Mouse (Mus musculus) testis, adult 2 months (tissue): Measurements from ENCODE around the gene Wrnip1. TPM values are rescaled to one million over a fixed set of nuclear protein-coding genes. Genes with fewer than 3 reads are reported as not detected.

Experiments used
- H3K27ac ChIP-seq: fragments of 200-500 bp; 2 replicates; pipeline ENCODE4 v1.5.1; 2012; ENCODE audit warnings: low read depth, low read length; ENCODE audit not compliant: control insufficient read depth, insufficient read depth
- H3K27me3 ChIP-seq: fragments of 200-500 bp; 2 replicates; pipeline ENCODE4 v1.6.1; 2012; ENCODE audit warnings: mild to moderate bottlenecking, low read length, moderate library complexity; ENCODE audit not compliant: control insufficient read depth, insufficient read depth
- H3K36me3 ChIP-seq: fragments of 200-500 bp; 2 replicates; pipeline ENCODE4 v1.6.1; 2012; ENCODE audit warnings: mild to moderate bottlenecking, low read length; ENCODE audit not compliant: control insufficient read depth, insufficient read depth
- H3K4me1 ChIP-seq: fragments of 200-500 bp; 2 replicates; pipeline ENCODE4 v1.6.1; 2012; ENCODE audit warnings: low read length; ENCODE audit not compliant: control insufficient read depth, insufficient read depth
- H3K4me3 ChIP-seq: fragments of 200-500 bp; 2 replicates; pipeline ENCODE4 v1.5.1; 2012; ENCODE audit warnings: low read depth, mild to moderate bottlenecking, low read length, moderate library complexity, mixed read lengths; ENCODE audit not compliant: control insufficient read depth
- CTCF ChIP-seq: fragments of 200-500 bp; IDR thresholded peaks from 2 replicates; pipeline ENCODE4 v1.5.1; 2012; ENCODE audit warnings: low read depth, mild to moderate bottlenecking, inconsistent platforms, low read length, moderate library complexity; ENCODE audit not compliant: control insufficient read depth, insufficient read depth, insufficient replicate concordance
- POLR2A ChIP-seq: fragments of 200-500 bp; IDR thresholded peaks from 2 replicates; pipeline ENCODE4 v1.6.1; 2012; ENCODE audit warnings: low read depth, mild to moderate bottlenecking, inconsistent platforms, low read length, moderate library complexity; ENCODE audit not compliant: control insufficient read depth
- polyA plus RNA-seq: library from polyadenylated mRNA; depleted of rRNA; stranded (reverse); fragments of >200 nt; gene quantifications from 2 replicates; pipeline ENCODE4 v1.2.3, GENCODE M21; 2012

Wrnip1 gene
- polyA plus RNA-seq, 1 experiment = 6.5 TPM

GRCm38 (mm10) chr13:32769960-32770359 lies 31.9 kb upstream of the Wrnip1 start:
- H3K27ac ChIP-seq = no peak overlapping the region
- TF ChIP-seq CTCF = no peak
- TF ChIP-seq POLR2A = no peak
- no peaks in the 10 kb centered on the region for H3K4me1 ChIP-seq
- no peaks in the 10 kb centered on the region for H3K36me3 ChIP-seq
- no peak overlapping the region for H3K4me3 ChIP-seq
- no peaks in the 10 kb centered on the region for H3K27me3 ChIP-seq

GRCm38 (mm10) chr13:32775889-32776288 lies 25.9 kb upstream of the Wrnip1 start:
- TF ChIP-seq CTCF (no peak), POLR2A (no peak)
- no peaks in the 10 kb centered on the region for H3K27me3 ChIP-seq

GRCm38 (mm10) chr13:32776350-32776749 lies 25.5 kb upstream of the Wrnip1 start:
- peaks cover 6% of the 10 kb centered on the region for H3K4me1 ChIP-seq
- no peak overlapping the region for H3K4me3 ChIP-seq
- no peaks in the 10 kb centered on the region for H3K36me3 ChIP-seq
- H3K27me3 ChIP-seq = no peaks in the 10 kb centered on the region
- no peak overlapping the region for H3K27ac ChIP-seq
- TF ChIP-seq CTCF = no peak
- TF ChIP-seq POLR2A = no peak

More at GRCm38 (mm10) chr13:32775889-32776288, 25.9 kb upstream of the Wrnip1 start:
- H3K4me3 ChIP-seq = no peak overlapping the region
- no peaks in the 10 kb centered on the region for H3K36me3 ChIP-seq
- peaks cover 6% of the 10 kb centered on the region for H3K4me1 ChIP-seq
- no peak overlapping the region for H3K27ac ChIP-seq

- Histone ChIP-seq H3K36me3 (no peaks in the 10 kb centered on the region), H3K4me3 (no peak overlapping the region), H3K27ac (no peak overlapping the region), H3K4me1 (peaks cover 6% of the 10 kb centered on the region), H3K27me3 (no peaks in the 10 kb centered on the region)
- TF ChIP-seq CTCF = no peak
- TF ChIP-seq POLR2A = no peak
Observed at GRCm38 (mm10) chr13:32778861-32779260, 23.0 kb upstream of the Wrnip1 start.

- H3K27ac ChIP-seq = no peak overlapping the region
Observed at GRCm38 (mm10) chr13:32783055-32783454, 18.8 kb upstream of the Wrnip1 start.

GRCm38 (mm10) chr13:32783816-32784215 lies 18.0 kb upstream of the Wrnip1 start, which contains the start of gene Mylk4:
Gene Mylk4 (minus strand): TSS chr13:32783954.
- H3K27me3 ChIP-seq = no peaks in the 10 kb centered on the region
- H3K36me3 ChIP-seq = no peaks in the 10 kb centered on the region
- TF ChIP-seq CTCF (no peak), POLR2A (no peak)
- no peak within 1 kb of the TSS for H3K27ac ChIP-seq
- H3K4me1 ChIP-seq = no peaks in the 10 kb centered on the region
- no peak within 1 kb of the TSS for H3K4me3 ChIP-seq

More at GRCm38 (mm10) chr13:32783055-32783454, 18.8 kb upstream of the Wrnip1 start:
- Histone ChIP-seq H3K4me3 (no peak overlapping the region), H3K36me3 (no peaks in the 10 kb centered on the region), H3K4me1 (no peaks in the 10 kb centered on the region), H3K27me3 (no peaks in the 10 kb centered on the region)
- TF ChIP-seq CTCF (no peak), POLR2A (no peak)

- Histone ChIP-seq H3K36me3 (no peaks in the 10 kb centered on the region), H3K4me3 (no peak overlapping the region)
Observed at GRCm38 (mm10) chr13:32787584-32787983, 14.3 kb upstream of the Wrnip1 start.

GRCm38 (mm10) chr13:32789781-32790180 lies 12.1 kb upstream of the Wrnip1 start:
- no peaks in the 10 kb centered on the region for H3K36me3 ChIP-seq
- TF ChIP-seq POLR2A = no peak
- TF ChIP-seq CTCF = no peak
- no peak overlapping the region for H3K4me3 ChIP-seq
- no peaks in the 10 kb centered on the region for H3K4me1 ChIP-seq
- H3K27ac ChIP-seq = no peak overlapping the region
- no peaks in the 10 kb centered on the region for H3K27me3 ChIP-seq

More at GRCm38 (mm10) chr13:32787584-32787983, 14.3 kb upstream of the Wrnip1 start:
- Histone ChIP-seq H3K4me1 (no peaks in the 10 kb centered on the region), H3K27ac (no peak overlapping the region), H3K27me3 (no peaks in the 10 kb centered on the region)
- TF ChIP-seq CTCF = no peak
- no peak for TF ChIP-seq POLR2A
